Mouse (Mus musculus) E14TG2a.4 (cell line): ENCODE results near the gene Car6.

ENCODE experiments used
- H3K27me3 ChIP-seq: 2 replicates; pipeline ENCODE4 v1.6.1; 2014; ENCODE audit warnings: low read length, control low read depth; ENCODE audit not compliant: insufficient read depth
- H3K36me3 ChIP-seq: 2 replicates; pipeline ENCODE4 v1.6.1; 2014; ENCODE audit warnings: low read length, control low read depth; ENCODE audit not compliant: insufficient read depth
- H3K4me1 ChIP-seq: replicated peaks from 2 replicates; pipeline ENCODE4 v1.6.1; 2014; ENCODE audit warnings: low read depth, low read length, control low read depth
- H3K4me3 ChIP-seq: replicated peaks from 2 replicates; pipeline ENCODE4 v1.5.1; 2014; ENCODE audit warnings: mild to moderate bottlenecking, low read length
- H3K9me3 ChIP-seq: 2 replicates; pipeline ENCODE4 v1.6.1; 2014; ENCODE audit warnings: low read length, control low read depth
- CTCF ChIP-seq: conservative IDR thresholded peaks from 2 replicates; pipeline ENCODE4 v1.5.1; 2014; ENCODE audit warnings: low read length
- NANOG ChIP-seq: IDR thresholded peaks from 2 replicates; pipeline ENCODE4 v1.6.1; 2014; ENCODE audit warnings: borderline replicate concordance, low read length, mixed read lengths
- POU5F1 ChIP-seq: IDR thresholded peaks from 2 replicates; pipeline ENCODE4 v1.6.1; 2014; ENCODE audit warnings: low read length, borderline replicate concordance

Car6 gene

DNA sequence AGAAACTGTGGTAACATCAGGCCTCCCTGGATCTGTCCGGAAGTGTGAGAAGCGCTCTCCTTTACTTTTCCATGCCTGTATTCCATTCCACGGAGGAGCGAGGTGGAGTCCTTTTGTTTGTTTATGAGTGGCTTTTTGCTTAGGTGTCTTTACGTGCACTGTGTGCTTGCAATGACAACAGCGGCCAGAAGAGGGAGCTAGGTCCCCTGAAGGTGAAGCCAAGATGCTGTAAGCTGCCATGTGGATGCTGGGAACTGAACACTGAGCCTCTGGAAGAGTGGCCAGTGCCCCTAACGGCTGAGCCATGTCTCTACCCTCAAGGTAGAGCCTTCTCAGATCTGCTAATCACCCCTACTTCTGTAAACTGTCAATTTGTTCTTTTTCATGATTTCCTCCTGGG lies 19.8 kb downstream of the Car6 start:
- no peak for TF ChIP-seq POU5F1
- no peak for TF ChIP-seq NANOG
- no peak for TF ChIP-seq CTCF
- peaks cover 87% of the 10 kb centered on the region for H3K9me3 ChIP-seq
- H3K27me3 ChIP-seq = no peaks in the 10 kb centered on the region
- no peak overlapping the region for H3K4me3 ChIP-seq
- H3K4me1 ChIP-seq = no peaks in the 10 kb centered on the region
- no peaks in the 10 kb centered on the region for H3K36me3 ChIP-seq

DNA sequence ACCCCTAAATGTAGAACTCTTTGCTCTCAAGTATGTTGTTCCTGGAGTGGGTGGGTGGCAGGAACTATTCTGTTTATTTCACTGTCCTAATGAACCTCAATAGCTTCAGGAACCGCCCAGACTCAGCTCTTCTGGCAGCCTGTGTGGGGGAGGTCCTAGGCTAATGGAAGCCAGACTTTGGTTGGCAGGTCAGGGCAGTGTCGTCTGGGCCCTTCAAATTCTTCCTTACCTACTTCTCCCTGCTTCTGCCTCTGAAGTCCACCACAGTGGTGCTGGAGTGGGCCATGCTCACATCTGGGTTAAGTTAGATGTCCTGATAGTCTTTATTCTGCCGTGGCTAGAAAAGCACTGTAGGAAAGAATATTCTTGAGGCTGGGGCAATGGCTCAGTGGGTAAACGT lies 23.0 kb downstream of the Car6 start:
- H3K4me3 ChIP-seq = no peak overlapping the region
- no peak for TF ChIP-seq CTCF
- no peak for TF ChIP-seq POU5F1
- TF ChIP-seq NANOG = no peak
- H3K4me1 ChIP-seq = peaks cover 6% of the 10 kb centered on the region
- H3K9me3 ChIP-seq = peaks cover 60% of the 10 kb centered on the region
- no peaks in the 10 kb centered on the region for H3K36me3 ChIP-seq
- H3K27me3 ChIP-seq = no peaks in the 10 kb centered on the region

DNA sequence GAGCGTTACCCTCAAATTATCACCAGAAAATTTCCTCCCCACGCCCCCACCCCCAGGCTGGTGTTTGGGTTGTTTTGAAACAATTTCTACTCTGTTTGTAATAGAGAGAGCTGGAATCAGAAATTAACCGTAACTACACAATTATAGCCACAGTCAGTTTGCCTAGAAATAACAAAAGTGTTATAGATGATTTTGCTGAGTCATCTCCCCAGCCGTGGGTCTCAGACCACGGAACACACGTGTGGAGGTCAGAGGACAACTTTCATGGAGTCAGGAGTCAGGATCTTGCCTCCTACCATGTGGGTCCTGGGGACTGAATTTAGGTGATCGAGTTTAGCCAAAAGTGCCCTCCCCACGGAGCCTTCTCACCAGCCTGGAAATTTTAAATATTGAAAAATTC lies 24.0 kb downstream of the Car6 start:
- Histone ChIP-seq H3K27me3 (no peaks in the 10 kb centered on the region), H3K4me1 (peaks cover 6% of the 10 kb centered on the region), H3K36me3 (no peaks in the 10 kb centered on the region), H3K4me3 (no peak overlapping the region), H3K9me3 (peaks cover 50% of the 10 kb centered on the region)
- TF ChIP-seq POU5F1 (no peak), CTCF (no peak), NANOG (no peak)

DNA sequence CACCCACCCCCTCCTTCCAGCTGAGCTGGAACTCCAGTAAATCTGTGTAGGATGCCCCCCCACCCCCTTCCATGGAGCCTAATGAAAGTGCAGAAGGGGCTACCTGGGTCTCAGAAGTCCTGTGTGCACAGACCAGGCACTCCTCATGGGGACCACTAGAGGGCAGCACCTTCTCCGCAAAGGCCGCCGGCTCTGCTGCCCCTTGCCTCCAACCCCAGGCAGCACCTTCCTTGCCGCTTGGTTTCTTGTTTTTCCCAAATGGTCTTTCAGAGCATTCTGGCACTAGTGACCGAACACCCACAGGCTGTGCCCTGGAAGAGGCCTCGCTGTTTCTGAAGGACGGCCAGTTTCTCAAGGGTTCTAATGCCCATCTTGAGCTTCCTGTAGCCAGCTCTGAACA lies 24.6 kb downstream of the Car6 start:
- no peaks in the 10 kb centered on the region for H3K36me3 ChIP-seq
- H3K27me3 ChIP-seq = no peaks in the 10 kb centered on the region
- H3K4me1 ChIP-seq = peaks cover 6% of the 10 kb centered on the region
- peaks cover 44% of the 10 kb centered on the region for H3K9me3 ChIP-seq
- TF ChIP-seq NANOG (no peak), CTCF (peak; percentile 68)
- no peak overlapping the region for H3K4me3 ChIP-seq

DNA sequence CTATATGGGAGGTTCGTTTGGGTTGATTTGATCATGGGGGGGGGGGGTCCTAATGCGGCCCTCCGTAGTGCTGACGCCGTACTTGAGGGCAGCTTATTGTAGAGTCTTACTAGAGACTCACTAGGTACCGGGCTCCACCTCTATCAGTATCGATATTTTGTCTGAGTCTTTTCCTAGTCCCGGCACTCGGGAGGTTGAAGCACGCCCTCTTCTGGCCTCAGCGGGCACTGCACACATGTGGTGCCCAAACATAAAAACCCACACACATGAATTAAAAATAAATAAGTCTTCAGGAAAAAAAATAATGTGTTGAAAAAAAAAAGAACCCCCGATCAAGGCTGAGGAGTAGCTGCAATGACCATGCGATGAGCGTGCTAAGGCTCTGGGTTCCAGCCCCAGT lies 27.1 kb downstream of the Car6 start:
- H3K4me1 ChIP-seq = peaks cover 6% of the 10 kb centered on the region
- peaks cover 19% of the 10 kb centered on the region for H3K9me3 ChIP-seq
- no peaks in the 10 kb centered on the region for H3K27me3 ChIP-seq
- TF ChIP-seq POU5F1 (no peak), CTCF (peak; percentile 70)
- no peaks in the 10 kb centered on the region for H3K36me3 ChIP-seq
- peak overlapping the region; percentile 39; the same call in 1 of the 2 replicates for H3K4me3 ChIP-seq

DNA sequence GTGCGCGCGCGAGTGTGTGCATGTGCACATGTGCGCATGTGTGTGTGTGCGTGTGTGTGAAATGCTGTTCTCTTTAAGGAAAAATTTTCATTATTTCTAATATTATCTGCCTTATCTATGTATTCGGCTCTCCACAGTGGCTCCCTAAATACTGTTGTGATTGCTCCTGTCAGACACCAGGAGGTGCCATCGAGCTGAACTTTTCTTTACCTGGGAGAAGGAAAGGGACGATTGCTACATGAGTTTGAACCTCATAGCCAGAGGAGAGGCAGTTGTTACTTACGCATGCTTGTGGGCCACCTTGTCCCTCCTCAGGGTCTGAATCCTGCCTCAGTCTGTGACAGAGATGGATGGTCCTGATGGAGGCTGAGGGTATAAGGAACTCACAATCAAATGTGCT lies 27.9 kb downstream of the Car6 start:
- no peaks in the 10 kb centered on the region for H3K36me3 ChIP-seq
- no peaks in the 10 kb centered on the region for H3K27me3 ChIP-seq
- peaks cover 12% of the 10 kb centered on the region for H3K9me3 ChIP-seq
- H3K4me3 ChIP-seq = peak overlapping the region; percentile 39; the same call in 1 of the 2 replicates
- TF ChIP-seq POU5F1 (no peak), CTCF (peak; percentile 58)
- H3K4me1 ChIP-seq = peaks cover 11% of the 10 kb centered on the region

DNA sequence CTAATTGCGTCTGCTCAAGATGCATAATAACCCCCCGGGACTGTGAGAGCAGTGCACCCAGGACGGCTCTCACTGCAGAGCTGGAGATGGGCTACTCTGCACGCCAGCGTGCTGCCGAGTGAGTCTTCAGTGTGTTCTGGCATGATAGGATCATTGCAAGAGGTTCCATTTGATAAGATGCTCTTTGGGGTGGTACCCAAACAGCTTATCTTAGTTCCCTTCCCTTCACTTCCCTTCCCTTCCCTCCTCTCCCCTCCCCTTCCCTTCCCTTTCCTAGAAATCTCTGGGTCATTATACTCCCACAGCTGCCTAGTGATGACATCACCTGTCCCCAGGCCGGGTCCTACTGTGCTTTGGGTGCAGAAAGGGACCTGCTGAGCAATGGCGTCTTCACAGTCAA lies 29.0 kb downstream of the Car6 start:
- Histone ChIP-seq H3K4me3 (no peak overlapping the region), H3K27me3 (no peaks in the 10 kb centered on the region), H3K4me1 (peaks cover 17% of the 10 kb centered on the region), H3K9me3 (peaks cover 7% of the 10 kb centered on the region), H3K36me3 (no peaks in the 10 kb centered on the region)
- TF ChIP-seq POU5F1 (no peak), NANOG (no peak), CTCF (no peak)

DNA sequence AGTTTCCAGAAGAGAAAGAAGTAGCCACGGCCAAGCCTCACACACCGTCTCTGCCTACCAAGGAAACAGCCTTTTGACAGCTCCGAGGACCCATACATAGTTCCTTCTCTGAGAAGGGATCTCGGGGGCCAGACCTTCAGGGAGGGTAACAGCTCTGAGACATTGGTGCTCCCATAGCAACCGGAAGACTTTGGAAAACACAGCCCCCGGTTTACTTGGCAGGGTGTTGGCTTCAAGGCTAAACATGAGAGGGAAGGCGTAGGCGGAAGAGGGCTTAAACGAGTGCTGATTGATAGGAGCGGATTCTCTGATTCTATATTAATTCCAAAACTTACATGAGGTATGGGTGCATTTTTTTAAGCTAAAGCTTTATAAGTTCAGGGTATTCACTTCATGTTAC lies 32.7 kb downstream of the Car6 start:
- no peak overlapping the region for H3K4me3 ChIP-seq
- H3K27me3 ChIP-seq = no peaks in the 10 kb centered on the region
- H3K36me3 ChIP-seq = 0 out of 2 replicates have a peak, but pooled peaks cover 3% of the 10 kb centered on the region
- H3K9me3 ChIP-seq = peaks cover 6% of the 10 kb centered on the region
- peaks cover 28% of the 10 kb centered on the region for H3K4me1 ChIP-seq
- TF ChIP-seq POU5F1 (no peak), NANOG (no peak), CTCF (no peak)

DNA sequence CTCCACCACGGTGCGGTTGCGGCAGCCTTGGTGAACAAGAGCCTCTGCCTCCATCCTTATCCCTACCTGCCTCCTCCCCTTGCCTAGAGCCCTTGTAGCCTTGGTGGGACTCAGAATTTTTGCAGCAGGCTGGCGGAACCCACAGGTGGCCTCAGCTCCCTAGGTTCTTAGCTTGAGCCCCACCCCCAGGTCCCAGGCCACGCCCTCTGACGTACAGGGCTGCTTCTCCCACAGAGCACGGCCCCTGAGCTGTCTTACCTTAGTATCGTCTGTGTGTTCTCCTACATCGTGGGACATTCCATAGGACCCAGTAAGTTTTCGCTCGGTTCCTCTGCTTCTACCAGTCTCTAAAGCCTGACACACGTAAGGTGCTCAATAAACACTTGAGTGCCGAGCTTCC lies 36.3 kb downstream of the Car6 start:
- peaks cover 14% of the 10 kb centered on the region for H3K9me3 ChIP-seq
- H3K4me1 ChIP-seq = peaks cover 27% of the 10 kb centered on the region
- TF ChIP-seq POU5F1 = no peak
- no peak for TF ChIP-seq NANOG
- TF ChIP-seq CTCF = no peak
- no peak overlapping the region for H3K4me3 ChIP-seq
- 0 out of 2 replicates have a peak, but pooled peaks cover 8% of the 10 kb centered on the region for H3K36me3 ChIP-seq
- no peaks in the 10 kb centered on the region for H3K27me3 ChIP-seq
